Mouse (Mus musculus): ENCODE results near the gene Cd8b1. TPM values are rescaled to one million over a fixed set of nuclear protein-coding genes. Genes with fewer than 3 reads are reported as not detected.

The Cd8b1 gene
- not detected in 2 replicates for polyA plus RNA-seq (2016; fragmentation: Nextera tagmentation; extraction: Ambion mirVana)

DNA sequence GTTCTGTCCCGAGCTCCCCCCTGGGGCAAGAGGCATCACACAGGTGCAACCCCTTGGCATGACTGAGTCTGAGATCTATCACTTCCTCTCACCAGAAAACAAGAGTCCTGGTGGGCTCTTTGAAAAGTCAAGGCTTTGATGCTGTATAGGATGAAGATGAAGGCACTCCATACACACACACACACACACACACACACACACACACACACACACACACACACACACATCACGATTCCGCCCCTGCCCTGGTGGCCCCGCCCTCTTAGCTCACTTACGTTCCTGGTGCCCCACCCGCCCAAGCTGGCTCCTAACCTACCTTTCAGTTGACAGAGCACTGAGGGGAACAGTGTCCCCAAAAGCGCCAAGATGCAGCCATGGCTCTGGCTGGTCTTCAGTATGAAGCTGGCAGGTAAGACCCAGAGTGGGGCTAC lies at the start of gene Cd8b1:
Gene Cd8b1 (plus strand): TSS at position 298 of the 431 bp plus-strand sequence.
- no peak for ATAC-seq (ENCODE audit: low FRiP score)
- Histone ChIP-seq H3K36me3 (replicated peaks) (no peaks in the 10 kb centered on the region), H3K9ac (no peak within 1 kb of the TSS), H3K27me3 (no peaks in the 10 kb centered on the region), H3K27ac (no peak within 1 kb of the TSS), H3K4me1 (no peaks in the 10 kb centered on the region), H3K4me2 (no peak within 1 kb of the TSS), H3K4me3 (replicated peaks) (no peak within 1 kb of the TSS), H3K9me3 (no peaks in the 10 kb centered on the region)
- 82% methylated on average over 7 of the region's 7 CpGs for WGBS

DNA sequence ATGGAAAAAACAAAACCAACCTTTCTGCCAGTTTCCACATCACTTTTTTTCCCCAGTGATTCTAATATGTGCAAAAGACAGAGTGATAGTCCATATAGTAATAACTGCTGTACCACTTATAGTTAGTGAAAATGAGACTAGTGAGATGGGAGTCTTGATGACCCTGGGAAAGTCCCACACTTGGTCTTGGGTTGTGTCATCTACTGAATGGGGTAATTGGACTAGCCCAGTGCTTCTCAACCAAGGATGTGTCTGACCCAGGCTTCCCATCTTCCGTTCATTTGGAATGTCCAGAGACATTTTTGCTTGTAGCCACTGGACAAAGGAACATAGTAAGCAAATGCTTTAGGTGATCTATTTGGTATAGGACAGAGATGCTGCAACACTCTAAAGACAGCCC lies 48.9 kb upstream of the Cd8b1 start:
- H3K9me3 ChIP-seq, result no peaks in the 10 kb centered on the region
- H3K27me3 ChIP-seq, result no peaks in the 10 kb centered on the region
- H3K4me2 ChIP-seq, result no peak overlapping the region
- no peak for ATAC-seq (ENCODE audit: low FRiP score)
- 88% methylated on average over 1 of the region's 1 CpGs for WGBS
- H3K4me1 ChIP-seq, result peaks cover 16% of the 10 kb centered on the region
- no peaks in the 10 kb centered on the region for H3K36me3 ChIP-seq (replicated peaks)
- no peak overlapping the region for H3K9ac ChIP-seq
- H3K4me3 ChIP-seq (replicated peaks), result no peak overlapping the region
- H3K27ac ChIP-seq, result no peak overlapping the region

DNA sequence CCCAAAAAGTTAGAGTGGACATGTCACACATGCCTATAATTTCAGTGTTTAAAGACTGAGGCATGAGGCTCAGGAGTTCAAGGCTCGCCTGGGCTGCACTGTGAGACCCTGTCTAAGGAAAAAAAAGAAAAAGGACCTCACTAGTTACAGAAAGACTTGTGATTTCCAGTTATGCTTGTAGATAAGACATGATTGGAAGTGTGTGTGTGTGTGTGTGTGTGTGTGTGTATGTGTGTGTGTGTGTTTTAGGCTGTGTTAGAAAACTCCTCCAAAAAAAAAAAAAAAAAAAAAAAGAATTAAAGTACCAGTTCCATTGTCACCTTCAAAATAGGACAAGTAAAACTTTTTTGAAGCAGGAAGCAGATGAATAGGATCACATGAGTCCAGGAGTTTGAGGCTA lies 48.0 kb upstream of the Cd8b1 start:
- whole genome bisulfite sequencing, result 82% methylated on average over 1 of the region's 1 CpGs
- Histone ChIP-seq H3K36me3 (replicated peaks) (no peaks in the 10 kb centered on the region), H3K9ac (no peak overlapping the region), H3K4me1 (peaks cover 16% of the 10 kb centered on the region), H3K9me3 (no peaks in the 10 kb centered on the region), H3K27ac (no peak overlapping the region), H3K27me3 (no peaks in the 10 kb centered on the region), H3K4me2 (no peak overlapping the region), H3K4me3 (replicated peaks) (no peak overlapping the region)
- no peak for ATAC-seq (ENCODE audit: low FRiP score)

DNA sequence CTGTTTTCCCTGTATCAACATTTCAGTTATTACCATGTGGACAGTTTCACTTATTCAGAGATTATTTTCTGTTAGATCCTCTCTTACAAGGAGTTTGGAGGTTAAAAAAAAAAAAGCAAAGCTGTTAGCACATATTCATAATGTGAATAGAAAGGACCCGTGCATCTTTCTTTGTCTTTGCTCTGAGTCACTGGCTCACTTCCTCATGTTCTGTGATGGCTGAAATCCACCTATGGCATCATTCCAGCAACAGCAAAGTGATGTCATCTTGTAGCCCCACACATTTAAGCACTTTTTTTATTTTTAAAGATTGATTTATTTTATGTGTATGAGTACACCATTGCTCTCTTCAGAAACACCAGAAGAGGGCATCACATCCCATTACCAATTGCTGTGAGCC lies 43.2 kb upstream of the Cd8b1 start:
- Histone ChIP-seq H3K4me3 (replicated peaks) (no peak overlapping the region), H3K36me3 (replicated peaks) (peaks cover 6% of the 10 kb centered on the region), H3K27ac (no peak overlapping the region), H3K4me1 (no peaks in the 10 kb centered on the region), H3K27me3 (no peaks in the 10 kb centered on the region), H3K4me2 (no peak overlapping the region), H3K9ac (no peak overlapping the region), H3K9me3 (no peaks in the 10 kb centered on the region)
- no peak for ATAC-seq (ENCODE audit: low FRiP score)
- WGBS, result 82% methylated on average over 1 of the region's 1 CpGs

DNA sequence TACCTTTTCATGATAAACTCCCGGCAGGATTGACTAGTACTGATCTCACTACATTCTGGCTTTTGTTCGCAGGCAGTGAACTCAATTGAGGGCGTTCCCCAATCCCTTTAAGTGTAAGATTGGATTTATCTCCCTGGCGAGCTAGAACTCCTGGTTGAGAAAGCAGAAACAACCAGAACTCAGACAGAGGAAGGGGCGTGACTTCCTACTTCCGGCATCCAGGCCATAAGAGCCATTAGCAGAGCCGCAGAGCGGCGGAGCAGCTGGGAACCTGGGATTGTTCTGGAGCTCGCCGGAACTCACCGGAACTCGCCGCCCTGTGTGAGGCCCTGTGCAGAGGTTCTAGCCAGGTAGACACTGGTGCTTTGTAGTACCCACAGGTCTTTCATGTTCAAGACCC lies 29.1 kb upstream of the Cd8b1 start:
- Histone ChIP-seq H3K27ac (no peak overlapping the region), H3K4me1 (no peaks in the 10 kb centered on the region), H3K36me3 (replicated peaks) (no peaks in the 10 kb centered on the region), H3K9me3 (no peaks in the 10 kb centered on the region), H3K4me2 (no peak overlapping the region), H3K27me3 (no peaks in the 10 kb centered on the region), H3K4me3 (replicated peaks) (no peak overlapping the region), H3K9ac (no peak overlapping the region)
- no peak for ATAC-seq (ENCODE audit: low FRiP score)
- 82% methylated on average over 14 of the region's 14 CpGs for WGBS

DNA sequence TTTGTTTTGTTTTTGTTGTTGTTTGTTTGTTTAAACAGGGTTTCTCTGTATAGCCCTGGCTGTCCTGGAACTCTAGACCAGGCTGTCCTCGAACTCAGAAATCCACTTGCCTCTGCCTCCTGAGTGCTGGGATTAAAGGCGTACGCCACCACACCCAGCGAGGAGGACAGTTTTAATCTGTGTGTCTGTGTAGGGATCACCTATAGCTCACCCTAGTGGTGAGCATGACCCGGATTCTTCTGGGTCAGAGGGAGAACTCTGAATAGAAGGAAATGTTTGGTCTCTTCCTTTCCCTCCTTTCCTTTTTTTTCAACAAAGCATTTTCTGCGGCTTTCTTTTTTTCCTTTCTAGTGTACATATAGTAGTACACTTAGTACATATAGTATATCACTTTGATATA lies 27.3 kb upstream of the Cd8b1 start:
- Histone ChIP-seq H3K4me1 (no peaks in the 10 kb centered on the region), H3K27ac (no peak overlapping the region), H3K27me3 (no peaks in the 10 kb centered on the region), H3K9ac (no peak overlapping the region), H3K4me3 (replicated peaks) (no peak overlapping the region), H3K36me3 (replicated peaks) (no peaks in the 10 kb centered on the region), H3K4me2 (no peak overlapping the region), H3K9me3 (no peaks in the 10 kb centered on the region)
- ATAC-seq (ENCODE audit: low FRiP score), result no peak
- WGBS, result 70% methylated on average over 6 of the region's 6 CpGs

DNA sequence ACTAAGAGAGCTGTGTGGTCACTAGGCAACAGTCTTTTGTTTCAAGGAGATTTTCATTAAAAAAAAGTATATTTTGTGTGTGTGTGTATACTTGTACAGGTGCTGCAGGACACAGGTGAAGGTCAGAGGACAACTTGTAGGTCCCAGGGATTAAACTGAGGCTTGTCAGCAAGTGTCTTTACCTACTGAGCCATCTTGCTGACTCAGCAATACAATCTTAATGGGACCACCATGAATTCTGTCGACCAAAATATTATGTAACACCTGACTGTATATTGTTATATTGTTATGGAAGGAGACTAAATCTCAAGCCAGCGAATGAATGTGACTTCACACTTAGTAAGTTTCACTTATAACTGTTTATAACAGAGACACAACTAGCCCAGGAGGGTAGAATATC lies 24.5 kb upstream of the Cd8b1 start:
- no peak overlapping the region for H3K27ac ChIP-seq
- H3K4me1 ChIP-seq, result no peaks in the 10 kb centered on the region
- no peaks in the 10 kb centered on the region for H3K27me3 ChIP-seq
- no peak overlapping the region for H3K9ac ChIP-seq
- H3K4me3 ChIP-seq (replicated peaks), result no peak overlapping the region
- H3K36me3 ChIP-seq (replicated peaks), result no peaks in the 10 kb centered on the region
- no peak for ATAC-seq (ENCODE audit: low FRiP score)
- H3K4me2 ChIP-seq, result no peak overlapping the region
- no peaks in the 10 kb centered on the region for H3K9me3 ChIP-seq
- 71% methylated on average over 2 of the region's 2 CpGs for WGBS

DNA sequence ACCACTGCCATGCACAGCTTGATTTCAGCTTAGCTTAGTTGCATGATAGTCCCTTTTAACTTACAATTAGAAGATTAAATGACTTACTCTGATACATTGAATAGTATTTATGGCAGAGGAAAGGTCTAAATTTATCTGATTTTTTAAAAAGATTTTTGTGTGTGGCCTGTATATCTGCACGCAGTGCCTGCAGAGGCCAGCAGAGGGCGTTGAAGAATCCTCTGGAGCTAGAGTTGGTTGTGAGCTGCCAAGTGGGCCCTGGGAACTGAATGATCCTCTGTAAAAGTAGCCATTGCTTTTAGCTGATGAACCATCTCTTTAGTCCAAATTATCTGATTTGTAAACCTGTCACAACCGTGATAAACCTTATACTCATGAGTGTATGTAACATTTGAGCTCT lies 23.8 kb upstream of the Cd8b1 start:
- WGBS, result 39% methylated on average over 3 of the region's 3 CpGs
- no peaks in the 10 kb centered on the region for H3K27me3 ChIP-seq
- H3K9ac ChIP-seq, result no peak overlapping the region
- no peaks in the 10 kb centered on the region for H3K4me1 ChIP-seq
- H3K9me3 ChIP-seq, result no peaks in the 10 kb centered on the region
- H3K4me2 ChIP-seq, result no peak overlapping the region
- no peak overlapping the region for H3K4me3 ChIP-seq (replicated peaks)
- ATAC-seq (ENCODE audit: low FRiP score), result no peak
- no peaks in the 10 kb centered on the region for H3K36me3 ChIP-seq (replicated peaks)
- no peak overlapping the region for H3K27ac ChIP-seq

DNA sequence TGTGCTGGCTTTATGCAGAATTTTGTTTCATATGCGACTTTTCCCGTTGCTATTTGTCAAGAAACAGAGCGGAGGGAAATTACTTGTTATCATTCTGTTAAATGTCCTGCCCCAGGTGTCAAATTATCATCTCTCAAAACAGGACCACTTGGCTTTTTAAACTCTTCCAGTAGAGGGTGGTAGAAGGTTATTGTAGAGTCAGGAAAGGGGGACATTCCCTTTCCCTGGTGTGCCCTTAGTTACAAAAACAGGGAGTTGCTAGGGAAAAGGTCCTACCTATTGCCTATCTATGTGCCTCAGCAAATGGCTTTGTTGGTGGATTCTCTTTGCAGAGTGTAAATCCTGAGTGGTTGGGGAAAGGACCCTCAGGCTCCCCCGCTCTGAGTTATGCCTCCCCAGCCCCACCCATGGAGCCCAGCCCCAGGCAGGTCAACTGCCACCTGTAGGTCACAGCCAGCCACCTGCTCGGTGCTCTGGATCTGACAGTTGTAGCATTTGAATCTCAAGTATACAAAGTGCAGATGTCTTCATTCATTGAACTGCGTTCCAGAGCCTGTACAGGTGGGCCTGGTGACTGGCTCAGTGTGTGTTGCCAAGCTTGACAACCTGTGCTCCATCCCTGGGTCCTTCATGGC lies 20.4 kb upstream of the Cd8b1 start:
- no peak overlapping the region for H3K4me2 ChIP-seq
- no peaks in the 10 kb centered on the region for H3K27me3 ChIP-seq
- no peaks in the 10 kb centered on the region for H3K9me3 ChIP-seq
- WGBS, result 71% methylated on average over 6 of the region's 6 CpGs
- no peak overlapping the region for H3K27ac ChIP-seq
- no peak overlapping the region for H3K4me3 ChIP-seq (replicated peaks)
- H3K4me1 ChIP-seq, result no peaks in the 10 kb centered on the region
- no peak for ATAC-seq (ENCODE audit: low FRiP score)
- no peaks in the 10 kb centered on the region for H3K36me3 ChIP-seq (replicated peaks)
- no peak overlapping the region for H3K9ac ChIP-seq

DNA sequence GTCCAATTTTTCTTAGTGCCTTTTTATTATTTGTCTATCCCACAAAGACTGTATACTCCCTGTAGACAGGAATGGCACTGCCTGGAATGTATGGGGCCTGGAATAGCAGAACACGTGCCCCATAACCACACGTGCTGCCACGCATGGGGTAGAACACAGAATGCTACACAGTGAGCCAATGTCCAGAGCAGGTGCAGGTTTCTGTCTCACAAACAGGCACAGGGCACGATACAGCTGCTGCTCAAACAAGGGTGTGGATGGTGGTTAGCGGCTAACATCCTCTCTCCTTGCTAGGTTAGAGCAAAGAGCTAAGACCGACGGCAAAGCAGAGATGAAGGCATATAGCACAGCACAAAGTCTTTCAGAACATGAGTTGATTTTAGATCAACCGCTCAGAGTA lies 15.1 kb upstream of the Cd8b1 start:
- no peaks in the 10 kb centered on the region for H3K9me3 ChIP-seq
- H3K36me3 ChIP-seq (replicated peaks), result no peaks in the 10 kb centered on the region
- H3K27ac ChIP-seq, result no peak overlapping the region
- no peak overlapping the region for H3K9ac ChIP-seq
- ATAC-seq (ENCODE audit: low FRiP score), result no peak
- no peaks in the 10 kb centered on the region for H3K4me1 ChIP-seq
- H3K4me3 ChIP-seq (replicated peaks), result no peak overlapping the region
- WGBS, result 90% methylated on average over 8 of the region's 8 CpGs
- no peak overlapping the region for H3K4me2 ChIP-seq
- H3K27me3 ChIP-seq, result no peaks in the 10 kb centered on the region

DNA sequence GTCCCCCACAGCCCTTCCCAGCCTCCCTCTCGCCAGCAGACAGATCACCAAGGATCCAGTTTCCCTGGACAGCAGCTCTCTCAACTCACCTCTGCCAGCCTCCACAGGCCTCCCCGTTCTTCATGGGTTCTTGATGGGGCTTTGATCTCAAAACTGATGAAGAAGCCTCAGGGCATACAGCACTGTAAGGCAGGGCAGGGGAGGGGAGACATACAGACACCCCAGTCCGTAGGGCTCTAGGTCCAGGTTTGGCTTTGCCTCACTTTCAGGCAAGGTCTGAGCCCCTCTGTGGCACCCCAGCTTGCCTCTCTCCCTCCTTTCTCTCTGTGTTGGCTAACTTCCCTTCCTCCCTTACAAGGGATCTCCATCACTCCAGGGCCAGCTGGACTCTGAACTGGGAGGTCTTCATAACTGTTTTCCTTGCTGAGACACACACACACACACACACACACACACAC lies 733 bp upstream of the Cd8b1 start, which contains the start of gene Smyd1:
Gene Smyd1 (minus strand): TSS at position 408 of the 458 bp plus-strand sequence.
- no peak for ATAC-seq (ENCODE audit: low FRiP score)
- Histone ChIP-seq H3K27me3 (no peaks in the 10 kb centered on the region), H3K4me1 (no peaks in the 10 kb centered on the region), H3K9me3 (no peaks in the 10 kb centered on the region), H3K9ac (no peak within 1 kb of the TSS), H3K27ac (no peak within 1 kb of the TSS), H3K36me3 (replicated peaks) (no peaks in the 10 kb centered on the region), H3K4me3 (replicated peaks) (no peak within 1 kb of the TSS), H3K4me2 (no peak within 1 kb of the TSS)
- WGBS, result 88% methylated on average over 3 of the region's 3 CpGs

DNA sequence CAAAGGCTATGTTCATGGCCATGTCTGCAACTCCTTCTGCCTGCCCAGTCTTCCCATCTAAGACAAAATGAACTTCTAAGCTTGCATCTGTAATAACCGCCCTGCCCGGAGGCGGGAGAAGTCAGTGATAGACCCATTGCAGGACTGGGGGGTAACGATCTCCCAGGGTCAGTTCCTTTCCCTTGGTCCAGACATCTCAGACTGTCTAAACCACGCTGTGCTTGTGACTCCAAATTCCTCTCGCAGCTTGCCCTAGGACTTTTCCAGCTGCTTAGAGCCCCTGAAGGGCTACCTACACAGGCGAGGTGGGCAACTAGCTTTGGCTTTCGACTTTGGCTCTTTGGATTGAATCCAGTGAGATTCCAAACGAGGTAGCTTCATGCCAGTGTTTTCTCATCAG lies 2.2 kb downstream of the Cd8b1 start:
- Histone ChIP-seq H3K27me3 (no peaks in the 10 kb centered on the region), H3K9me3 (no peaks in the 10 kb centered on the region), H3K9ac (no peak overlapping the region), H3K4me2 (no peak overlapping the region), H3K27ac (no peak overlapping the region), H3K4me1 (no peaks in the 10 kb centered on the region), H3K4me3 (replicated peaks) (no peak overlapping the region), H3K36me3 (replicated peaks) (no peaks in the 10 kb centered on the region)
- ATAC-seq (ENCODE audit: low FRiP score), result no peak
- WGBS, result 90% methylated on average over 9 of the region's 9 CpGs

DNA sequence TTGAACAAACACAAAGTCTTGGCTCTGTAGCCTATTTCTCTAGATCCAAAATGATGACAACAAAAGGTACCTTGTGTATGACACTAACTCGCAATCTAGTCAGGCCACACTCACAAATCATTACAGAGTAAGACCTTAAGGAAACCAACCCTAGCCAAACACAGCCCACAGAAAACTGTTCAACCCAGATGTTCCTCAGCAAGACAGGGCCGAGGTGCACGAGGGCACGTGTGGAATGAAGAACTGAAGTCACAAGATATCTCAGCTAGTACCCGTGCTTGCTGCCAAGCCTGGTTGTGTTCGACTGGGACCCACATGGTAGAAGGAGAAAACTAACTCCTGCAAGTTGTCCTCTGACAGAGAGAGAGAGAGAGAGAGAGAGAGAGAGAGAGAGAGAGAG lies 7.3 kb downstream of the Cd8b1 start:
- Histone ChIP-seq H3K4me3 (replicated peaks) (no peak overlapping the region), H3K9ac (no peak overlapping the region), H3K9me3 (no peaks in the 10 kb centered on the region), H3K4me1 (no peaks in the 10 kb centered on the region), H3K36me3 (replicated peaks) (no peaks in the 10 kb centered on the region), H3K27ac (no peak overlapping the region), H3K27me3 (no peaks in the 10 kb centered on the region), H3K4me2 (no peak overlapping the region)
- WGBS, result 89% methylated on average over 6 of the region's 6 CpGs
- ATAC-seq (ENCODE audit: low FRiP score), result no peak
